Mouse (Mus musculus) ES-Bruce4 (cell line): ENCODE data around the gene Pde6h.

Experiments used
- CTCF ChIP-seq: IDR thresholded peaks from one replicate; pipeline ENCODE4 v1.8.1; 2011; ENCODE audit warnings: low read depth, low read length
- EP300 ChIP-seq: IDR thresholded peaks from 2 replicates; pipeline ENCODE4 v1.6.1; 2011; ENCODE audit warnings: low read depth, low read length; ENCODE audit not compliant: insufficient read depth

GRCm38 (mm10) chr6:136955240-136955639 is 31.6 kb downstream of the Pde6h start:
- TF ChIP-seq CTCF (no peak), EP300 (no peak)
